8 mouse cellular contexts compared by ENCODE assay signal in the genomic region with DNA sequence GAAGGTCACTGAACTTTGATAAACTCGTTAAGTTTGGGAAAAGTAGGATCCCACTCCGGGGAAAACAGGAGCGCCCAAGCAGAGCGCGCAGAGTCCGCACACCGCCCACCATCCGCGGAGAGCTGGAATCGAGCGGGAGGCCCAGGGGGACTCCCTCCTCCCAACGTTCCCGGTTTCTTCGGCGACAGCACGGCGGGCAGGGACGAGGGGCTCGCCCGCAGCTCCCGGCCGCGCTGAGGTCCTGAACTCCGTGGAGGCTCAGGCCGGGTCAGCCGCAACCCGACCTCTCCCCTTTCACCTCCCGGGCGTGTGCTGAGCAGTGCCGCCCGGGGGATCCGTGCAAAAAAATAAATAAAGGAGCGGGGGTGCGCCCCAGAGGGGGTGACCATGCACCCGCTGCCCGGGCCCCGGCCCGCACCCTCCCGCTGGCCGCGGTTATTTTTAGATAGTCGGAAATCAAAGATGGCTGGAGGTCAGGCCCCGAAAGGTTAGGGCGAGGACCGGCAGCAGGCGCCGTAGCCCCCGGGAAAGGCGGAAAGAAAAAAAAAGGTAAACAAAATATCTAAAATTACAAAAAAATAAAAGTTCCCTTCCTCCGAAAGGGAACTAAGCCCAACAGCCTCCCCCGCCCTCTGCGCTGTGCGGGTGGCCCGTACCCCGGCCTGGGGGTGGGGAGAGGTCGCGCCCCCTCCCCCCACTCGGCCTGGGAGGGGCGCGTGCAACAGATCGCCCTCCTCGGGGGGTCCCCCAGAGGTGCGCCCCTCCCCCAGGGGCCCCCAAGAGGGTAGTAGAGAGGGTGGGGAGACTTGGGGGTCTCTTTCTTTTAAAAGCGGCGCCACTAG. TPM values are rescaled to one million over a fixed set of nuclear protein-coding genes. Genes with fewer than 3 reads are reported as not detected.
DNase-seq lines count a peak whose midpoint lies in the region; ATAC-seq and TF ChIP-seq lines count a peak whose summit lies in the region.

No protein-coding gene starts in this region.

- peaks cover 63% of the 10 kb centered on the region for H3K4me1 ChIP-seq in E14TG2a.4 (replicated peaks; ENCODE audit: low read depth, low read length)
- H3K4me1 ChIP-seq in heart, embryonic 15.5 days (replicated peaks): peaks cover 29% of the 10 kb centered on the region
- H3K4me1 ChIP-seq in liver, embryonic 13.5 days (replicated peaks): peaks cover 4% of the 10 kb centered on the region; the same call in 1 of the 2 replicates

- H3K27me3 ChIP-seq in E14TG2a.4 (ENCODE audit: insufficient read depth, low read length): no peaks in the 10 kb centered on the region
- peaks cover 78% of the 10 kb centered on the region for H3K27me3 ChIP-seq in heart, embryonic 15.5 days
- H3K27me3 ChIP-seq in liver, embryonic 13.5 days: peaks cover 96% of the 10 kb centered on the region

- no peak for TF ChIP-seq CTCF in E14TG2a.4 (conservative IDR thresholded peaks at IDR 0.05; ENCODE audit: low read length)

- WGBS in heart, embryonic 15.5 days: under 1% methylated on average over 64 of the region's 65 CpGs
- WGBS in liver, embryonic 13.5 days (ENCODE audit: insufficient replicate concordance): under 1% methylated on average over 64 of the region's 65 CpGs

- H3K4me3 ChIP-seq in E14TG2a.4 (replicated peaks; ENCODE audit: low read length): peak overlapping the region; percentile 96
- H3K4me3 ChIP-seq in heart, embryonic 15.5 days: peak overlapping the region; percentile 61
- H3K4me3 ChIP-seq in liver, embryonic 13.5 days (replicated peaks): peak overlapping the region; percentile 56

- H3K27ac ChIP-seq in heart, embryonic 15.5 days: peak overlapping the region; percentile 72
- H3K27ac ChIP-seq in liver, embryonic 13.5 days: peak overlapping the region; percentile 76

- H3K36me3 ChIP-seq in E14TG2a.4 (ENCODE audit: insufficient read depth, low read length): peaks cover 16% of the 10 kb centered on the region
- no peaks in the 10 kb centered on the region for H3K36me3 ChIP-seq in heart, embryonic 15.5 days
- H3K36me3 ChIP-seq in liver, embryonic 13.5 days: no peaks in the 10 kb centered on the region

- ATAC-seq in heart, embryonic 15.5 days (replicated peaks; ENCODE audit: insufficient number of reproducible peaks, insufficient read depth, low FRiP score, low read depth): peak; percentile 25; the same call in 1 of the 2 replicates
- peak; percentile 6; the same call in 1 of the 2 replicates for ATAC-seq in liver, embryonic 13.5 days (ENCODE audit: low read depth)

- no peaks in the 10 kb centered on the region for H3K9me3 ChIP-seq in E14TG2a.4 (ENCODE audit: low read length)
- H3K9me3 ChIP-seq in heart, embryonic 15.5 days (replicated peaks): no peaks in the 10 kb centered on the region
- H3K9me3 ChIP-seq in liver, embryonic 13.5 days (replicated peaks): no peaks in the 10 kb centered on the region

- H3K4me2 ChIP-seq in heart, embryonic 15.5 days: peak overlapping the region; percentile 90
- peak overlapping the region; percentile 50 for H3K4me2 ChIP-seq in liver, embryonic 13.5 days

- H3K9ac ChIP-seq in heart, embryonic 15.5 days: peak overlapping the region; percentile 61
- peak overlapping the region; percentile 61 for H3K9ac ChIP-seq in liver, embryonic 13.5 days

- DNase-seq in embryo, embryonic 10 days (ENCODE audit: low spot score): peak; percentile 51
- no peak for DNase-seq in liver, embryonic 13.5 days
- no peak for DNase-seq in spleen, postnatal 4 days (ENCODE audit: low spot score in 2 of 2)
- DNase-seq in spleen, adult 12 weeks (ENCODE audit: low spot score): no peak
- DNase-seq in B cell, adult 2 months: no peak
- no peak for DNase-seq in cerebellum, postnatal 36 days

RNA-seq across cellular contexts. Expression of gene Sall4, which starts 1.8 kb away (rescaled TPM):
- 0.87 and 1.0 TPM in 2 replicates for polyA plus RNA-seq in heart, embryonic 15.5 days (2015; fragmentation: Nextera tagmentation; extraction: Ambion mirVana)
- 5.4 and 7.3 TPM in 2 replicates for polyA plus RNA-seq in liver, embryonic 13.5 days (2015; fragmentation: Nextera tagmentation; extraction: Ambion mirVana)

RNA-seq across cellular contexts. Expression of gene Atp9a, which starts 23.7 kb away (rescaled TPM):
- polyA plus RNA-seq in heart, embryonic 15.5 days (2015; fragmentation: Nextera tagmentation; extraction: Ambion mirVana): 13.8 and 20.1 TPM in 2 replicates
- 1.8 and 2.1 TPM in 2 replicates for polyA plus RNA-seq in liver, embryonic 13.5 days (2015; fragmentation: Nextera tagmentation; extraction: Ambion mirVana)
